Mouse (Mus musculus): ENCODE data around the gene Mphosph6. TPM values are rescaled to one million over a fixed set of nuclear protein-coding genes. Genes with fewer than 3 reads are reported as not detected.
A peak's percentile ranks its signal among the peaks of the same experiment; 100 is the strongest.

Mphosph6 gene
- polyA plus RNA-seq, 1 experiment: 4.8 TPM

DNA sequence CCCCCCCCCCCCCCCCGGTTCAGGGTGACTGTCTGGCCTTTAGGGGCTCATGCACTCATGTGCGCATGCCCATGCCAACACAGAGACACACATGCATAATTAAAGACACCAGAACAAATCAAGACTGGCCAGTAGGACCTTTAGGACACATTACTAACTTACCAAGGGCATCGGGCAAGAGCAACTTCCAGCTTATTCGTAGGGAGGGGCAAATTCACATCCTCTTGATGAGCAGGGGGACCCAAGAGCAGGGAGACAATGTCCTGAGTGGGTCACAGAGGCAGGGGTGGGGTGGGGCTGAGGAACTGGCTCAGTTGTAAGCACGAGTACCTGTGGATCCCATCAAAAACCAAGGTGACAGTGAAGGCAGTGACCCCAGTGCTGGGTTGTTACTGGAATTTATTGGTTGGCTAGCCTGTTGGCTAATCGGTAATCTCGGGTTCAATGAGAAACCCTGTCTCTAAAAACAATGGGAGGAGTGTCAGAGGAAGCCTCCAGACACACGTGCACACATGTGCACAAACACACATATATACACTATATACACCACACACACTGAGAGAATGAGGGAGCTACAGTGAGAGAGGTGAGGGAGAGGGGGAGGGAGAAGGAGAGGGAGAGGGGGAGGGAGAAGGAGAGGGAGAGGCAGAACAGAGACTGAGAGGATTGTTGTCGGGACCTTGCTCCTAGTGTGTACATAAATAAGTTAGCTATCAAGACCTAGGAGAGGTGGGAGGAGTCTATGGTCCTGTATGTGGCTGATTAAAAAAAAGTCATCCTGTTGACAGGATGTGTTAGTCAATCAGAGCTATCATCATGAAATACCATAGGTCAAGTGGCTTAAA is 53.6 kb downstream of the Mphosph6 start:
- H3K4me1 ChIP-seq (ENCODE audit: control insufficient read depth, insufficient read depth, low read length): peaks cover under 1% of the 10 kb centered on the region; the same call in 1 of the 2 replicates
- WGBS: 37% methylated on average over 9 of the region's 9 CpGs
- 0 out of 2 replicates have a peak overlapping the region, but pooled peaks have one; percentile 1 for H3K4me3 ChIP-seq (ENCODE audit: insufficient read depth, low read depth, low read length)
- H3K36me3 ChIP-seq (ENCODE audit: control insufficient read depth, insufficient read depth, low read length): no peaks in the 10 kb centered on the region
- no peaks in the 10 kb centered on the region for H3K27me3 ChIP-seq (replicated peaks; ENCODE audit: control insufficient read depth, insufficient read depth, low read length)
- H3K27ac ChIP-seq (ENCODE audit: insufficient read depth, low read depth, low read length): no peak overlapping the region; the same call in 1 of the 2 replicates
- TF ChIP-seq CTCF (conservative IDR thresholded peaks at IDR 0.05; ENCODE audit: insufficient read depth, insufficient read length, low read depth, low read length) (no peak), POLR2A (IDR thresholded peaks at IDR 0.05; ENCODE audit: low read depth, low read length) (no peak)
- peak; percentile 45 for DNase-seq

- TF ChIP-seq POLR2A (IDR thresholded peaks at IDR 0.05; ENCODE audit: low read depth, low read length): no peak
- 0 out of 2 replicates have a peak, but pooled peaks have one; percentile 13 for TF ChIP-seq CTCF (conservative IDR thresholded peaks at IDR 0.05; ENCODE audit: insufficient read depth, insufficient read length, low read depth, low read length)
These were observed 54.3 kb downstream of the Mphosph6 start for GRCm38 (mm10) chr8:117747428-117747827.

DNA sequence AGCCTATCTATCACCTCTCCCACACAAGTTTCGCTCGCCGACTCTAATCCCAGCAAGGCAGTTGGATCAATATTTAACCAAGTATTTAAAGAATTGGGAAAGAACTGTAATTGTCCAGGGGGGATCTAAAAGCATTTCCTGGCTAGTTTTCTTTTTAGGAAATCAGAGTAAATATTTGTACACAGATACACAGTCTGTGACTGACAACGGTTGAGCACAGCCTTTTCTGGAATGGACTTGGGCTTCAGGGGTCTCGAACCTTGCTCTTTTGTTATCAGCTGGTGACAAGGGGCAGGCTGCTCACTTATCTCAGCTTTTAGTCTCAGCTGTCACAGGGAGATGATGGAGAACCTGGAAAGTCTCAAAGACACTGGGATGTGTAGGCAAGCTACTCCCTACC is 55.1 kb downstream of the Mphosph6 start:
- Histone ChIP-seq H3K4me1 (ENCODE audit: control insufficient read depth, insufficient read depth, low read length) (peaks cover 10% of the 10 kb centered on the region; the same call in 1 of the 2 replicates), H3K4me3 (ENCODE audit: insufficient read depth, low read depth, low read length) (peak overlapping the region; percentile 27; the same call in 1 of the 2 replicates), H3K27ac (ENCODE audit: insufficient read depth, low read depth, low read length) (no peak overlapping the region; the same call in 1 of the 2 replicates), H3K27me3 (replicated peaks; ENCODE audit: control insufficient read depth, insufficient read depth, low read length) (no peaks in the 10 kb centered on the region), H3K36me3 (ENCODE audit: control insufficient read depth, insufficient read depth, low read length) (no peaks in the 10 kb centered on the region)
- no peak for DNase-seq
- WGBS: 78% methylated on average over 5 of the region's 5 CpGs
- no peak for TF ChIP-seq POLR2A (IDR thresholded peaks at IDR 0.05; ENCODE audit: low read depth, low read length)
- no peak for TF ChIP-seq CTCF (conservative IDR thresholded peaks at IDR 0.05; ENCODE audit: insufficient read depth, insufficient read length, low read depth, low read length)

More at GRCm38 (mm10) chr8:117747428-117747827, 54.3 kb downstream of the Mphosph6 start:
- H3K4me1 ChIP-seq (ENCODE audit: control insufficient read depth, insufficient read depth, low read length): peaks cover 5% of the 10 kb centered on the region; the same call in 1 of the 2 replicates
- H3K27me3 ChIP-seq (replicated peaks; ENCODE audit: control insufficient read depth, insufficient read depth, low read length): no peaks in the 10 kb centered on the region
- no peaks in the 10 kb centered on the region for H3K36me3 ChIP-seq (ENCODE audit: control insufficient read depth, insufficient read depth, low read length)
- WGBS: 25% methylated on average over 2 of the region's 2 CpGs
- peak; percentile 43 for DNase-seq
- H3K4me3 ChIP-seq (ENCODE audit: insufficient read depth, low read depth, low read length): peak overlapping the region; percentile 27
- H3K27ac ChIP-seq (ENCODE audit: insufficient read depth, low read depth, low read length): peak overlapping the region; percentile 13; the same call in 1 of the 2 replicates

GRCm38 (mm10) chr8:117742431-117743012 is 59.2 kb downstream of the Mphosph6 start:
- Histone ChIP-seq H3K4me1 (ENCODE audit: control insufficient read depth, insufficient read depth, low read length) (peaks cover 17% of the 10 kb centered on the region; the same call in 1 of the 2 replicates), H3K27me3 (replicated peaks; ENCODE audit: control insufficient read depth, insufficient read depth, low read length) (no peaks in the 10 kb centered on the region), H3K4me3 (ENCODE audit: insufficient read depth, low read depth, low read length) (no peak overlapping the region), H3K36me3 (ENCODE audit: control insufficient read depth, insufficient read depth, low read length) (no peaks in the 10 kb centered on the region), H3K27ac (ENCODE audit: insufficient read depth, low read depth, low read length) (peak overlapping the region; percentile 43)
- WGBS: 50% methylated on average over 15 of the region's 15 CpGs
- TF ChIP-seq POLR2A (IDR thresholded peaks at IDR 0.05; ENCODE audit: low read depth, low read length) (no peak), CTCF (conservative IDR thresholded peaks at IDR 0.05; ENCODE audit: insufficient read depth, insufficient read length, low read depth, low read length) (no peak)
- peak; percentile 89 for DNase-seq

Other genes starting within 250 kb of the Mphosph6 start
- gene Sdr42e1, start 128.3 kb downstream of the Mphosph6 start, polyA plus RNA-seq (2012; rRNA removed): 6.6 and 7.4 TPM in 2 replicates
- 3.0 and 4.2 TPM in 2 replicates for gene Hsd17b2, start 100.0 kb downstream of the Mphosph6 start, polyA plus RNA-seq (2012; rRNA removed)

Data from kidney, adult 2 months (tissue).